Mouse (Mus musculus) thymus, postnatal 10 days (tissue): ENCODE results near the gene Nsg1.
A peak's percentile ranks its signal among the peaks of the same experiment; 100 is the strongest.

ENCODE experiments used
- DNase-seq, 2 experiments: peaks; one replicate each; pipeline ENCODE4 v3.0.0; 2021; ENCODE audit warnings: low spot score in 2 of 2

Gene Nsg1

DNA sequence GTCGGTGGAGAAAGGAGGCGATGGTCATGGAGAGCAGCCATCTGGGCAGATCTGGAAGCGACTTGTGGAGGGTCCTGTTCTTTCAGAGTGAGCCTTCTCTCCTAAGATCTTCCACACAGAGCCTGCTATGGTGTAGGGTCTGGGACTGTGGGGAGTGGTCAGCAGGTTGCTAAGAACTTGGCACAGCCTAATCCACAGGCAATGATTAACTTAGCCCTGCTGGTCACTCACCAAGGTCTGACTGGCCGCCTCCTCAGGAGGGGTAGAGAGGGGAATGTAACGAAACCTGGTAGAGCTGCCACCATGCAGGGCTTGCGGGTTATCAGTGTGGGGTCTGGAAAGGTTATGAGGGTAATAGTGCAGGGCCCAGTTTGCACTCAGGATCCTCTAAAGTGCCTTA is 18.8 kb downstream of the Nsg1 start:
- no peak for DNase-seq

DNA sequence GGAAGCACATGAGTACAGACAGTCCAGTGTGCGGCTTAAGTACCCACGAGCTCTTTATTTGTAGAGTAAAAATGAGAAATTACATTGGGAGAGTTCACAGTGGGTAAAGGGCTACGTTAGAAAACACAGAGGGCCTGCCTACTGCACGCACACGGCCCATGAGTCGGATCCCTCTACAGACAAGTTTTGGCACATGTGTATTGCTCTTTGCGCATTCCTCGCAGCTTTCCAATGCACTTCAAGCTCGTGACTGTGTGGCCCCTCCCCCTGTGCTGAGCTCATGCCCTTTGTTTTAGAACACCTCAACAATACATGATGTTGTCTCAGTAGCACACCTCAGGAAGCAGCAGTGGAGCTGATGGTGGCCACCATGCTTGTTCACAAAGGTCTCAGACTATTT is 22.5 kb downstream of the Nsg1 start:
- no peak for DNase-seq

DNA sequence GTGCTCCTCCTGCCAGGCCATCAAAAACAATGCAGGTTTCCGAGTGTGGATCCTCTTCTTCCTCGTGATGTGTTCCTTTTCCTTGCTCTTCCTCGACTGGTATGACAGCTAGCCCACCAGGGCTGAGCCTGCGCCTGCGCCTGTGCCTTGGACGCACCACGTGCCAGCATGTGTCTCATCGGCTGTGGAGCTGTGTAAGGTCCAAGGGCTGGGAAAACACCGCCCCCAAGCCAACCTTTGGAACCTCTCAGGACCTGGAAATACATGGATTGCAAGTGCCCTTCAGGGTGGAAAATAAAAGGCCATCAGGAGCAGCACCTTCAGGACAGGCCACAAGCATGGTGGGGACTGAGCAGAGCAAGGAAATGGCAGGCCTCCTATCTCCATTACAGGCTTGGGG is 23.5 kb downstream of the Nsg1 start:
- no peak for DNase-seq

DNA sequence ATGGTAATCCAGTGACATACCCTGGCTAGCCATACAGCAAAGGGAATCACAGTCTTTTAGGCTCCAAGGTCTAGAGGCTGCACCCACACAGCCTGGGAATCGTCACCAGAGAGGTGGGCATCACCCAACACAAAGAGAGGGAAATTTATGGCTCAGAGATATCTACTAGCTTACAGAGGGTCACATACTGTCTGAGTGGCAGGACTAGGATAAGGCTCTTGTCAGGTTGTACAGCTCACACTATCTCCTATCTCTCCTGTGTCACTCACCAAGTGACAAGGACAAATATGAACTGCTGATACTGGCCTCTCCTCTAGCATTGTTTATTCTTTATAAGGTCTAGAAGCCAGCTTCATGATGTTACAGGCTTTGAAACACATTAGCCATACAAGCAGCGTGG is 30.4 kb downstream of the Nsg1 start:
- no peak for DNase-seq

DNA sequence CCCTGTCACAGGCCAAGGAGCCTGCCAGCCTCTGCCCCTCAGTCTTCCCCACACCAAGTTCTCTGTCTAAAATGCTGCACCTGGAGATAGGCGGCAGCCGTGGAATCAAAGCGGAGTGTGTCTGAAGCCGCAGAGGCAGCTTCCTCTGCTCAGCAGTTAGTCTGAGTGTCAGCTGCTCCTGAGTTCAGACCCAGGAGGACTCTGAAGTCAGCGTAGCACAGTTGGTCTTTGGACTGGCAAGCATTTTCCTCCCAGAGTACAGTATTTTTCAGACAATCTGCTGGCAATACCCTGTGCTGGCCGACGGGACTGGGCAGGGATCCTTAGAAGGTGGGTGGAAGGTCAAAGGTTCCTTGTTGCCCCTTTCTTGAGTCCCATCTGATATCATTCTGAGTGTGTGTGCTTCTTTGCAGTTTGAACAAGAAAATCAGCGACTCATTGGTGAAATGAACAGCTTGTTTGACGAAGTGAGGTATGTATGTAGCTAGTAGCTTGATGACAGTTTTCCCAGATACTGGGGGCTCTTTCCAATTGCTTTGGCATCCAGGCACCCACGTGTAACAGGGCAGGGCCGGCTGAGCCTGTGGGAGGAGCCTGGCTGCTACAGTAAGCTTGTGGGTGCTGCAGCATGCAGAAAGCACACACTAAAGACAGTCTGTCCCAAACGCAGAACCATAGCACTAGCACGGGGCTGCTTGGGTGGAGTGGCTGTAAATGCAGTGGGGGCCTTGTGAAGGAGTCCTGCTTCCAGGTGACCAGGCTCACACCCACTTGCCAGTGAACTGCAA is 33.0 kb downstream of the Nsg1 start:
- no peak for DNase-seq

DNA sequence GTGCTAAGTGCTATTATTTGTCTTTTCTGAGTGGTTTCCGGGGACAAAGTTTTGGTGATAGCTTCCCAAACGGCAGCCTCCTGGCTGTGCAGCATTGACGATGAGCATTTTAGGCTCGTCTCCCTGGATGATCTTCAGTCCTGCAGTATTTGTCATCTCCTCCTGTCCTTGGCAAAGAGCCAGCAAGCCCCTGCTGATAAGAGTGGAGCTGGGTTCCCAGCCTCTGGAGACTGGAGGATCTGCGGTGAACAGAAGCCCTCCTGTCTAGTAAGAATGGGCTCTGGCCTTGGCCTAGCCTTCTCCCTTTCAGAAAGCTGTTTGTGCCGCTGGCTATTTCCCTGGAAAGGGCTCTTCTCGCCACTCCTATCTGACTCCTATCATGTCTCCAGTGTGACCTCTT is 38.0 kb downstream of the Nsg1 start:
- no peak for DNase-seq

DNA sequence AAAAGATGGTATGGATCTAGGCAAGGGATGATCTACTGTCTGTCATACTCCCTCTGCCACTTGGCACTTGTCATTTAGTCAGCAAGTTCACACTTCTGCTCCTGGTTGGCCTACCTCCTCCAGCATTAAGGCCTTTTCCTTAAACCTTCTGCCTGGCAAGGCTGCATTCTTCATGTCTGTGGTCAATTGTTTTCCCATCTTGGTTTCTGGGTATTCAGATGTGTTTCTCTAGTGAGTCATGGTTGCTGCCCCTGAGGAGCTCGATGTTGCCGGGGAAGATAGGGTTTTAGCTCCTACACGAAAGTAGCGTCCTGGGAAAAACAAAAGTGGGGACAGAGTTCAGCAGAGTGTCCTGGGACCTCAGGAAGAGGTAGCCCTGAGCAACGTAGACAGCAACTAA is 40.4 kb downstream of the Nsg1 start:
- no peak for DNase-seq

DNA sequence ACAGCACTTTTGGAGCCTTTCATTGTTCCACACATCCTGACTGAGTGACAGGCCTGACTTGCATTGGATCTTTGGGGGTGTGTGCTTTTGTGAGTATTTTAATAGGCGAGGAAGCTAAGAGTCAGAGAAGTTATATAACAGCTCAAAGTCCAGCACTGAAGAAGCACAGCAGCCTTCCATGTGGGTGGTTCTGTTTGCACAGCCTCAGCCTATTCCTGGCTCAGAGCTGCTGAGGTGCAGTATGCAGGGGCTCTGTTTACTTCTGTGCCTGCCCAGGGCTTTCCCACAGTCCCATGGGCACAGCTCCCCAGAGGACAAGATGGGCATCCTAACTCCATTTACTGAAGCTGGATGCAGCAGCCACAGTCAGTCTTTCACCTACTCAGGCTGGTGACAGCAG is 42.7 kb downstream of the Nsg1 start:
- no peak for DNase-seq

DNA sequence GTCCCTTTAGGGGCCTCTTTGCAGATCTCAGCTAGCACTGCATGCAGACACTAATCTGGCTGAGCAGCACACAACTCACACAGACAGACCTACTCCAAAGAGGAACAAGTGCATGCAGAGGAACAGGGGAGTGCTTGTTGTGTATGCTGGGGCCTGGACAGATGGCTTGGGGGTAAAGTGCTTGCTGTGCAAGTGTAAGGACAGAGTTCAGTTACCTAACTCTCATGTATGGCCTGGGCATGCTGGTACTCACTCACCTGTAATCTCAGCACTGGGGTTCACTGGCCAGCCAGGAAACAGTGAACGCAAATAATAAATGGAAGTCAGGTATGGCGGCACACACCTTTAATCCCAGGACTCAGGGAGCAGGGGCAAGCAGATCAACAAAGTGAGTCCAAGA is 45.2 kb downstream of the Nsg1 start:
- DNase-seq, result no peak

DNA sequence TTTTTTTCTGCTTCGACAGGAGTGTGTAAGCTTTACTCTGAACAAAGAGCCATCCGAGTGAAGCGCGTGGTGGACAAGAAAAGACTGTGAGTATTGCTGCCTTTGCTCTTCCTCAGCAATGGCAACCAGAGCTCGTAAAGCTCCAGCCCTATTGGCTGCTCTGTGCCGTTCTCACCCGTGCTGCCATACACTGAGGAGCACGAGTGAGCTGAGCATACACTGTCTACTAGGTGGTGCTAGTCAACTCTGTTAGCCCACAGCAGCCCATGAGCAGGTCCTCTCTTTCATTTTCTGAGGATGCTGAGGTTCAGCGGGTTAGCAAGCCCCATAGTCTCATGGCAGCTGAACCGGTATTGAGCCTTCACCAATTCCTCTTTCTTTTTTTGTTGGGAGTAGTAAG is 52.9 kb downstream of the Nsg1 start:
- no peak for DNase-seq

DNA sequence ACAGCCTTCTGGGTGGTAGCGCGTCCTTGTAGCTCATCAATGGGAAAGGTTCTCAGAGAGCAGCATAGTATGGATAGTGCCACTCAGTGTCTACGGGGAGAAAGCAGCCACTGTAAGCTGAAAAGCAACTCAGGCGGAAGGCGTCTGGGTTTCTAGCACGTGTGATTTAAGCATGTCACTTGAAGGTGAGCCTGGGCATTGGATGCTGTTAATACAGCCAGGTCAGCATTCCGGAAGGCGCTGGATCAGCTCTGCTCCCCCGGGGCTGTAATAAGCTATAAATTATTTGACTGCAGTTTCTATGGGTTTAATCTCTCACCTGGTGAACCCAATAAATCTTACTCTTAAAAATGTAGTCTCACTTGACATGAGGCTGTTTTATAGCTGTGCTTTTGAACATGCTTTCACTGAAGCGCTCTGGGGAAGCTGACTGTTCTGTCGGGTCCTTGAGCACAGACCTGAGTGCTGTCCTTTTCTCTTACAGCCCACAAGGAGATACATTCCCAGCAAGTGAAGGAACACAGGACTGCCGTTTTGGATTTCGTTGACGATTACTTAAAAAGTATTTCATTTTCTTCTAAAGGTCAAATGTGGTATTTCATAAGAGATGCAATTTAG is 53.5 kb downstream of the Nsg1 start:
- DNase-seq, result no peak

DNA sequence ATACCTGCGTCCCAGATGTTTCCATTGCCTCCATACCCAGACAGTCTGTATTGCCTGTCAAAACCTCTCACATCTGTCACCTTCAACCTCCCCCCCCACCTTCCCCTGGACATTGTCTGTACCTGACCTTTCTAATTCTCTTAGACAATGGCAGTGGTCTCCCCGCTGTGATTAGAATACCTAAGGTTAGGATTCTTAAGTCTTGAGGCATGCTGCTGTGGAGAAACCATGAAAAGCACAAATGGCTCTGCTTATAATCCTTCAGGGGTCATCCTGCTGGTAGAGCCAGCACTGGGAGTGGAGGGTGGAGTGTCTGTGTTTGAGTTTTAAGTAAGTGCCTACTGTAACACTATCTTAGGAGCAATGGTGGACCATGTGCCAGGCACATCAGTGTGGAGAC is 56.8 kb downstream of the Nsg1 start:
- no peak for DNase-seq

DNA sequence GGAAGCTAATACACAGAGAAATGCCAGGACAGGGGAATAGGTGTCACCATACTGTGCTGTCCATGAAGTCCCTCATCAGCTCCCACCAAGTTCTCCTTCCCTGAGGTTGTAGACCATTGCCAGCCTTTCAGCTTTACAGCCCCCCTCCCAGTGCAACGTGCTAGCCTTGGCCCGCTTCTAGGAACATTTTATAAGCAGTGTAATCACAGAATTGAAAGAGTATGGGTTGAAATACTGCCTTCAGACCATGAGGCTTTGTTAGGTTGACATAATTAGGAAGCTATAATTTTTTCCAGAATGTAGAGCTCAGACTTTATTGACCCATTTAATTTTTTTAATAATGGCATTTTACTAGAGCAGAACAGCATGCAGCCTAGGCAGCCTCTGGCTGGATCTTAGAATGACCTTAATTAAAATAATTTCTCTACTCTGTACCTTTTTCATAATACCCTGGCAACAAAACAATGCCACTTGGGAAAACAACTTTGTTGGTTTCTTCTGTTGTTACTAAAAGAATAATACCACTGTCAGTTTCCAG is 60.5 kb downstream of the Nsg1 start:
- DNase-seq, result no peak

DNA sequence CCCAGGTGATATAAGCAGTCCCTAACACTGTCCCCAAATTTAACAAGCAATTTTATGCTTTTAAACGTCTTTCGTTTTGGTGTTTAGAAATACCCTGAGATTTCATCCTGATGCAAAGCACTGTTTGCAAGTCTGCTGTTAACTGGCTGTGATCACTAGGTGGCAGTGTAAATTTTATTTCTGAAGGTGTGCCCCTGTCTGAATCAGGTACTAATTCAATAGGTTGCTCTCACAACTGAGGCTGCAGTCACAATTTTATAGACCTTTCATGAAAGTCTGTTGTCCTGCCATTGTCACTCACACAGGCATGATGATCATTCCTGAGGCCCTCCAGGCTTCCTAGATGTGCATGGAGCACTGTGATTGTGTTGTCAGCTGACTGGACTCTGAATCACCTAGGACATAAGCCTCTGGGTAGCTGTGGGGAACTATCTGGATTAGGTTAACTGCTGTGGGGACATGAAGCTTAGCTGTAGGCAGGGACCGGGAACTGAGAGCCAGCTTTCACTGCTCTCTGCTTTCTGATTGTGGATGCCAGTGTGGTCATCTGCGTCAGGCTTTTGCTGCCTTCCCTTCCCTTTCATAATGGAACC is 62.1 kb downstream of the Nsg1 start:
- no peak for DNase-seq

DNA sequence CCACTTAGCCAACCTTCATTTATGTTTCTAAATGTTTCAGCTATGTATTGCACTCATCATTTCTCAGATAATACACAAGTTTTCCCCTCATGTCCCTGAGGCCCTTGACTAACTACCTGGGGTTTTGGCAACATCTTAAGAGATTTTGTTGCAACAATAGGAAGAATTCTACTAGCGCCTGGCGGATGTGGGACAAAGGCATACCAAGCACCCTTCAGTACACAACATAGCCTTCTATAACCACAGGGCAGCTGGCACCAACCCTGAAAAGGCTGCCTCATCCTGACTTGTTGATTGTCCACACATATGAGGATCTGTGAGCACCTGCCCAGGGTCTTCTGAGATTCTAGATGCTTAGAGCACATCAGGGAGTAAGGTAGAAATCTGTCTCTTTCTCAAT is 65.4 kb downstream of the Nsg1 start:
- no peak for DNase-seq

DNA sequence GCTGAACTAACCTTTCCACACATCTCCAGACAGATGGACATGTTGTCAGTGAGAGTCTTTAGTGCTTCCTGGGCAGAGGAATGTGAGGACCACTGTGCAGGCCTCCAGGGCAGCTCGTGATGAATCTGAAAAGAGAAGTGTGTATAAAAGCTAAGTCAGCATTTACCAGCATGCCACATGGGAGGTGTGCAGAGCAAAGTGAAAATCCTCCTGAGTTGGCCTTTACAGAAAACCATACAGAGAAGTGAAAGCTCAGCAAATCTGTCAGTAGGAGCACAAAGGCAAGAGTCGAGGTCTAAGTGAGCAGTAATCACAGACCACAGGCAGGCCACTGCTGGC is 67.8 kb downstream of the Nsg1 start:
- DNase-seq, result no peak

DNA sequence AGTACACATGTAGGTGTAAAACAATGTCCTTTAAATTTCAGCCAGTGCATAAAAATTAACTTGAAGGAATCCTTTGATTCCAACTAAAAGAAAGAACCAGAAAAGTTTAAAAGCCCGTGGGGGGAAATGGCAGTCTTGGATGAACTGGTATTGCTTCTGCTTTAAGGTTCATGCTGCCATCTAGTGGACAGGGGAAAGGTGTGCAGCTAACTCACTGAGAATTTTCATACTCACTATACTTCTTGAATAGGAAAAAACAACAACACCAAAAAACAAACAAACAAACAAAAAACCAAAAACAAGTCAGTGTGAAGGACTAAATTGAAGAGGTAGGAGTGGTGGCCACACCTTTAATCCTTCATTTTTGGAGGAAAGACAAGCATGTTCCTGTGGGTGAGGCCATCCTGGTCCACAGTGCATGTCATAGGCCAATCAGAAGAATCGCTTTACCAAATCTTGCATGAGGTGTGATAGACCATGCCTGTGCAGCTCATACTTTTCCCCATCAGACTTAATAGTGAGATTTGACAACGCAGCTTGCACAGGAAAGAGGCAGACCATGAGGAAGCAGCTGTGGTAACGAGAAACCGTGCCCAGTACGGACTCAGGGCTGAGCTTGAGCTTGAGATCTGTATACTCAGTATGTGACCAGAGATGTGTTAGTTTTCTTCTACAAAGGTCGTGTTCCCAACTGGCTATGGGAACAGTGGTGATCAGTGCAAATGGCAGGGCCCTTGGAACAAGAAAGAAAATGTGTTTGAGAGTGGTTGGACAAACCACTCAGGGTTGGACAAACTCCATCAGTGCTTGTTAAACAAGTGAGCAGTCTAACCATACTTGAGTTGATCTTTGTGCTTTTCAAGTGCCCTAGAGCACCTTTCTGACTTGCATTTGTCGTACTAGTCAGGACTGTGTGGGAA is 68.4 kb downstream of the Nsg1 start:
- peak in 1 of 2 experiments; percentile 51 for DNase-seq

DNA sequence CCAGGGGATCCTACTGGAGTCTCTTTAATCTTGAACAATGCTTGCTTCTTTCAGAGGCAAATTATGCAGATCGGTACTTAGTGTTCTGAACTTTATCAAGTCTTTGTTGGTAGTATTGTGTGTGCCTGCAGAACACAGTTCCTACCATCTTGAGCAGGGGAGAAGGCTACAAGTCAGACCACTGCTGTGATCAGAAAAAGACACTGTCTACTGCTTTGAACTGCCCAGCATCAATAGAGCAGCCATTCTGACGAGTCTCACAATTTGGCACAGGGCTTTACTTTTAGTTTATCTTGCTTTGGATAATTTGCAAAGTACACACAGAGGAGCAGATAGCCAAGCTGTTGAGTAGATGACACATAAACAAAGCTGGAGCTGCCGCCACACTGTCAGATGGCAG is 69.1 kb downstream of the Nsg1 start:
- no peak for DNase-seq

DNA sequence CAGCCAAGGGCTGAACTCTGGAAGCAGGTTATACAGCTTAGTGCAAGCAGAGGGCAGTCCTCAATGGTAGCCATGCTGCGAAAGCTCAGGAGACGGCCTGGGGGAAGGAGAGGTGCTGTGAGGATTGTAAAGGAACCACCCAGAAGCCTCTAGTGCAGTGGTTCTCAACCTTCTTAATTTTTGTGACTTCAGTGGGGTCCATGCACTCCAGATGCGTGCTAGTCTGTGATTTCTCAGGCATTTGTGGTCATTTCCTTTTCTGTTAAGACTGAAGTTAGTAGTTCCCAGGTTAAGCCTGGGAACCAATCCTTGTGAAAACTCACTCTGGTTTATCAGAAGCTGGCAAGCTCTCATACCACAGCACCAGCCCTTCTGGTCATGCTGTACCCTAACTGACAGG is 69.6 kb downstream of the Nsg1 start:
- no peak for DNase-seq
